Mouse (Mus musculus): ENCODE data around the gene Foxred2.

GRCm38 (mm10) chr15:77920511-77921462 is 35.7 kb downstream of the Foxred2 start:
- no peak for TF ChIP-seq CTCF (IDR thresholded peaks at IDR 0.05; ENCODE audit: insufficient read depth, low read length)
- TF ChIP-seq POLR2A (IDR thresholded peaks at IDR 0.05; ENCODE audit: borderline replicate concordance, extremely low read depth, low read depth, low read length), result no peak
